Mouse (Mus musculus) lung, postnatal 25 days (tissue): ENCODE measurements around the gene Tex13b.
"Not testable (repeated sequence)": the region's sequence is repeated elsewhere in the genome, so short reads cannot be mapped to it uniquely, and the experiment has no call there.

Experiments used
- DNase-seq: peaks from one replicate; pipeline ENCODE4 v3.0.0; 2022; ENCODE audit warnings: low spot score

Tex13b gene

GRCm38 (mm10) chrX:140813312-140814006 is at the start of gene Tex13b:
TSS of gene Tex13b (minus strand) at chrX:140813433.
- no peak for DNase-seq

DNA sequence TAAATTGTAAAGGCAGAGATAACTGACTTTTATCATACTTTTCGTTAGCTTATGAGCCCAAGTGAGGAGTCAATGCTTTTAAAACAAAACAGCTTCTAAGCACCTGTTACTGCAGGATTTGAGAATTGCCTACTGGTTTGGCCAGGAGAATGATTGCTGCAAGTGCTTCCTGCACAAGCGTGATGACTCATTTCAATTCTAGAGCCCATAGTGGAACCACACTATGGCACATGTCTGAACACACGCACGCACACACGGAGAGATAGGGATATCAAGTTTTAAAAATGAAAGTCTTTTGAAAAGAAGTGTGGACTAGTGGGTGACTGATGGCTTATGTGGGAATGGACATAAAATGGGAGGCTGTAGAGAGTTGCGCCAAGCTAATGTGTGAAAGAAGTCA is 49.5 kb upstream of the Tex13b start:
- DNase-seq: no peak

DNA sequence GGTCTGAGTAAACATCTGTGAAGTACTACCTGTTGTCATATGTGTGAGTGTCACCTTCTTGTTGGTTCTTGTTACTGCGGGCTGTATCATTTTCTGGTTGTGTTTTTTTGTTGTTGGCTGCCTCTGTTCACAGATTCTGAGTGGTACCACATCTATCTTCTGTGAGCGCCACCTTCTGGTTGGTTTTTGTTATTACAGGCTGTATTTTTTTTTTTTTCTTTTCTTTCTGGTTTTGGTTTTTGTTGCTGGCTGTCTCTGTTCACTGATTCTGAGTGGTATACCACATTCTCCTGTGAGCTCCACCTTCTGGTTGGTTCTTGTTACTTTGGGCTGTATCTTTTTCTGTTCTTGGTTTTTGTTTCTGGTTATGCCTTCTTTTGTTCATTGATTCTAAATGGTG is 44.2 kb upstream of the Tex13b start:
- DNase-seq: peak; percentile 2

DNA sequence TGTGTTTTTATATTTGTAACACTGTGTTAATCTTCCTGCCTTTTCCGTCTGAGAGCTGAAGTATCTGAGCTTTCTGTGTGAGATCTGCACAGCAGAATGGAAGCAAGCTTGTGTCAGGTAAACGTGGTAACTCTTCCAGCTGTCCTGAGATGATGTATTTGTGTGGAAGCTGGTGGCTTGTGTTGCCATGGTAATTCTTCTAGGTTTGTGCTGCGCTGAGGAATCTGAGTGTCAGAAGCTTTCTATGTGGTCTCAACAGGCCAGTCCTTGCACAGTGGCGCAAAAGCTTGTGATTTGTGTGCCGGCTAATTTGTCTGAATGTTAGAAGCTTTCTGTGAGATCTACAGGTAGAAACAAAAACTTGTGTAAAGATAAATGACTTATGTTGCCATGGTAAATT is 43.8 kb upstream of the Tex13b start:
- DNase-seq: not testable (repeated sequence)

GRCm38 (mm10) chrX:140854561-140854960 is 41.3 kb upstream of the Tex13b start:
- no peak for DNase-seq

GRCm38 (mm10) chrX:140845401-140845800 is 32.2 kb upstream of the Tex13b start:
- DNase-seq: not testable (repeated sequence)

DNA sequence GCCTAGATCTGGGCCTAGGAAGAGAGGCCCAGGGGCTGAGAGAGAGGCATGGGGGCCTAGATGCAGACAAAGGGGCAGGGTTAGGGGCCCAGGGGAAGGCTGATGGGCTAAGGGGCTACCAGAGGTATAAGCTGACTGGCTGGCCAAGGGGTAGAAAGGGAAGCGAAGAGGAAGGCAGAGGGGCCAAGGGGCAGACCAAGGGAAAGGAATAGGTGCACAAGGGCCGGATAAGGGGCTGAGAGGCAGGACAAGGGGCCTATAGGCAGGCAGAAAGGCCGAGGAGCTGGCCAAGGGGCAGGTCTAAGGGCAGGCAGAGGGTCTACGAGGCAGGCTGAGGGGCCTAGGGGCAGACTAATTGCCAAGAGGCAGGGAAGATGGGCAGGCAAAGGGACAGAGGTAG is 26.7 kb upstream of the Tex13b start:
- DNase-seq: no peak

DNA sequence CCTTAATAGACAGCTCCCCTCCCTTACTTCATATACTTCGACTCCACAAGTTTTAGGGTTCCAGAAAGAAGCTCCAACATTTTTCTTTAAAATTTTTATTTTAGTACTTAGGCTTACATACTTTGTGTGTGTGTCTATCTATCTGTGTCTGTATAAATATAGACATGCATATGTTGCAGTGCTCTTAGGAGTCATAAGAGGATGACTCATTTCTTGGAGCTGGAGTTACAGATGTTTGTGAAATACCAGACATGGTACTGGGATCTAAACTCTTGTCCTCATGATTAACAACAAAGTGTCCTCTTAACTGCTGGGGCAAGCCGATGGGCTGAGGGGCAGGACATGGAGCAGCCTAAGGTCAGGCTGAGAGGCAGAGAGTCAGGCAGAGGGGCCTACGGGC is 24.8 kb upstream of the Tex13b start:
- no peak for DNase-seq

DNA sequence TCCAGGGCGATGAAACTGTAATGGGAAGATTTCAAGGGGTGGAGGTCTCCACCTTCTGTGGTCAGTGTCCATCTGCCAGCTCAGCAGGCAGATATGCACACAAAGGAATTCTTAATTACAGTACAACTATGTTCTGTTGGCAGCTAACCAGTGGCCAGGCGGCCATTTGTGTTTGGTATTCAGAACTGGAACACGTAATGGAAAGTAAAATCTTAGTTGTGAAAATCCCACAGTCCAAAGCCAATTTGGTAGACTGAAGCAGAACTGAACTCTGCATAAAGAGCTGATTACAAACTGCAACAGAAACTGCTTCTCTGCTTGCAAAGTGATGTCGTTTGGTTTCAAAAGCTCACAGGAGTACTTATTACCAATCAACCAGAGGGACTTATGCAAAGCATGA is 18.5 kb upstream of the Tex13b start:
- DNase-seq: no peak

- no peak for DNase-seq
Measured at GRCm38 (mm10) chrX:140822295-140822694, 9.1 kb upstream of the Tex13b start.

DNA sequence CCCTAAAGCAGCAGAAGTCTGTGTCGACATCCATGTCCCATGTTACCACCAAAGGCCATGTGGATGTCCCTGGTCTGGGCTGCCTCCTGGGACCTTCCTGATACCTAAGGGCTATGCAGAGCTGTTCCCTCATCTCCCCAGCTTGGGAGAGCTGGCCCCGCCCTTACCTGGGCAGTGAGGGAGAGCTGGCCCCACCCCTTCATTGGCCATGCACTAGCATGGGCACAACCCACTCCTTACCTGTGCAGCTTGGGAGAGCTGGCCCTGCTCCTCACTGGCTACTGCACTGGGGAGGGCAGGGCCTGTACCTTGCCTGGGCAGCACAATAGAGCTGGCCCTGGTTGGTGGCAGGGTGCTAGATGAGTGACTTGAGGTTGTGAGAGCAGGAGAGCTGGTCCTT is 7.9 kb downstream of the Tex13b start:
- DNase-seq: no peak

- no peak for DNase-seq
Measured at GRCm38 (mm10) chrX:140769794-140770193, 43.4 kb downstream of the Tex13b start.
